Mouse (Mus musculus) lung, postnatal 0 days (tissue): ENCODE measurements around the gene Fam187a. TPM values are rescaled to one million over a fixed set of nuclear protein-coding genes. Genes with fewer than 3 reads are reported as not detected.

ENCODE experiments used
- ATAC-seq: fragments of 200-750 bp; cut with Nextera tagmentation; 2 replicates; pipeline ENCODE4 v1.8.0; 2017; ENCODE audit warnings: moderate library complexity
- DNase-seq: peaks from one replicate; pipeline ENCODE4 v3.0.0-alpha.2; 2016; ENCODE audit warnings: low spot score
- H3K27ac ChIP-seq: fragments of 300-500 bp; sonication (generic); 2 replicates; pipeline ENCODE4 v1.5.1; 2014; ENCODE audit warnings: antibody characterized with exemption, mild to moderate bottlenecking, low read length, mixed read lengths
- H3K27me3 ChIP-seq: fragments of 300-500 bp; sonication (generic); replicated peaks from 2 replicates; pipeline ENCODE4 v1.6.1; 2014; ENCODE audit warnings: low read length, mixed read lengths; ENCODE audit not compliant: insufficient read depth
- H3K36me3 ChIP-seq: fragments of 300-500 bp; sonication (generic); 2 replicates; pipeline ENCODE4 v1.6.1; 2014; ENCODE audit warnings: low read length, mixed read lengths; ENCODE audit not compliant: insufficient read depth
- H3K4me1 ChIP-seq: fragments of 300-500 bp; sonication (generic); 2 replicates; pipeline ENCODE4 v1.6.1; 2014; ENCODE audit warnings: antibody characterized with exemption, low read depth, low read length, mixed read lengths; ENCODE audit not compliant: insufficient read depth
- H3K4me2 ChIP-seq: fragments of 300-500 bp; sonication (generic); replicated peaks from 2 replicates; pipeline ENCODE4 v1.6.1; 2014; ENCODE audit warnings: low read depth, mild to moderate bottlenecking, low read length, moderate library complexity, mixed read lengths
- H3K4me3 ChIP-seq: fragments of 300-500 bp; sonication (generic); 2 replicates; pipeline ENCODE4 v1.5.1; 2014; ENCODE audit warnings: low read depth, low read length
- H3K9ac ChIP-seq: fragments of 300-500 bp; sonication (generic); replicated peaks from 2 replicates; pipeline ENCODE4 v1.6.1; 2014; ENCODE audit warnings: low read depth, mild to moderate bottlenecking
- H3K9me3 ChIP-seq: fragments of 300-500 bp; sonication (generic); 2 replicates; pipeline ENCODE4 v1.6.1; 2016; ENCODE audit warnings: low read length, mixed read lengths
- CTCF ChIP-seq: IDR thresholded peaks from 2 replicates; pipeline ENCODE4 v1.5.1; 2016; ENCODE audit warnings: antibody characterized with exemption, mild to moderate bottlenecking
- EP300 ChIP-seq: IDR thresholded peaks from 2 replicates; pipeline ENCODE4 v1.6.1; 2016; ENCODE audit warnings: antibody characterized with exemption, mild to moderate bottlenecking, control low read depth
- WGBS: fragments of 180-500 bp; shearing (Covaris S2); extraction: QIAGEN DNeasy Blood & Tissue Kit; methylation state at CpG from one replicate; pipeline ENCODE4 v1.1.7; 2014; 5-methylcytosine and 5-hydroxymethylcytosine counted together
- polyA plus RNA-seq: library from polyadenylated mRNA; unstranded; fragments of >200 nt; fragmentation: Nextera tagmentation; extraction: Ambion mirVana; gene quantifications from 2 replicates; pipeline ENCODE4 v1.2.1, GENCODE M21; 2015

Fam187a gene
- polyA plus RNA-seq, 1 experiment from 2014 or later, result not detected

- WGBS, result 59% methylated on average over 5 of the region's 5 CpGs
- ATAC-seq (no peak), DNase-seq (no peak)
- no peaks in the 10 kb centered on the region for H3K36me3 ChIP-seq
- H3K27me3 ChIP-seq, result 0 out of 2 replicates have a peak, but pooled peaks cover 13% of the 10 kb centered on the region
- TF ChIP-seq CTCF (no peak), EP300 (no peak)
- 0 out of 2 replicates have a peak, but pooled peaks cover 3% of the 10 kb centered on the region for H3K4me1 ChIP-seq
- no peak overlapping the region for H3K4me2 ChIP-seq
- no peak overlapping the region for H3K27ac ChIP-seq
- no peak overlapping the region for H3K9ac ChIP-seq
- no peaks in the 10 kb centered on the region for H3K9me3 ChIP-seq
- H3K4me3 ChIP-seq, result no peak overlapping the region
Measured at GRCm38 (mm10) chr11:102890096-102890495, 5.1 kb downstream of the Fam187a start.

- ATAC-seq (peak; percentile 92), DNase-seq (peak; percentile 93)
- TF ChIP-seq CTCF, result peak; percentile 91
- TF ChIP-seq EP300, result no peak
- Histone ChIP-seq H3K9ac (peak overlapping the region; percentile 24; the same call in 1 of the 2 replicates), H3K27me3 (0 out of 2 replicates have a peak, but pooled peaks cover 19% of the 10 kb centered on the region), H3K4me2 (peak overlapping the region; percentile 52), H3K36me3 (no peaks in the 10 kb centered on the region), H3K27ac (no peak overlapping the region), H3K9me3 (no peaks in the 10 kb centered on the region), H3K4me3 (peak overlapping the region; percentile 34), H3K4me1 (0 out of 2 replicates have a peak, but pooled peaks cover 3% of the 10 kb centered on the region)
- WGBS, result 3% methylated on average over 43 of the region's 43 CpGs
Measured at GRCm38 (mm10) chr11:102893015-102893651, 8.2 kb downstream of the Fam187a start.

GRCm38 (mm10) chr11:102894716-102895115 is 9.7 kb downstream of the Fam187a start:
- no peak overlapping the region for H3K9ac ChIP-seq
- H3K9me3 ChIP-seq, result no peaks in the 10 kb centered on the region
- no peak for TF ChIP-seq EP300
- TF ChIP-seq CTCF, result no peak
- DNase-seq, result no peak
- H3K4me2 ChIP-seq, result no peak overlapping the region
- no peaks in the 10 kb centered on the region for H3K36me3 ChIP-seq
- H3K27me3 ChIP-seq, result 0 out of 2 replicates have a peak, but pooled peaks cover 19% of the 10 kb centered on the region
- no peak overlapping the region for H3K4me3 ChIP-seq
- no peak for ATAC-seq
- H3K4me1 ChIP-seq, result 0 out of 2 replicates have a peak, but pooled peaks cover 3% of the 10 kb centered on the region
- H3K27ac ChIP-seq, result no peak overlapping the region
- 81% methylated on average over 4 of the region's 4 CpGs for WGBS

GRCm38 (mm10) chr11:102895779-102896178 is 10.8 kb downstream of the Fam187a start:
- no peak overlapping the region for H3K9ac ChIP-seq
- no peak overlapping the region for H3K27ac ChIP-seq
- no peak overlapping the region for H3K4me2 ChIP-seq
- H3K4me1 ChIP-seq, result 0 out of 2 replicates have a peak, but pooled peaks cover 3% of the 10 kb centered on the region
- H3K4me3 ChIP-seq, result no peak overlapping the region
- DNase-seq (no peak), ATAC-seq (no peak)
- WGBS, result 57% methylated on average over 9 of the region's 9 CpGs
- H3K36me3 ChIP-seq, result no peaks in the 10 kb centered on the region
- H3K27me3 ChIP-seq, result 0 out of 2 replicates have a peak, but pooled peaks cover 19% of the 10 kb centered on the region
- H3K9me3 ChIP-seq, result no peaks in the 10 kb centered on the region
- TF ChIP-seq EP300 (no peak), CTCF (no peak)

GRCm38 (mm10) chr11:102896641-102897040 is 11.7 kb downstream of the Fam187a start:
- no peaks in the 10 kb centered on the region for H3K36me3 ChIP-seq
- 0 out of 2 replicates have a peak, but pooled peaks cover 19% of the 10 kb centered on the region for H3K27me3 ChIP-seq
- H3K4me3 ChIP-seq, result no peak overlapping the region
- 0 out of 2 replicates have a peak, but pooled peaks cover 3% of the 10 kb centered on the region for H3K4me1 ChIP-seq
- no peak for DNase-seq
- WGBS, result 69% methylated on average over 20 of the region's 20 CpGs
- no peaks in the 10 kb centered on the region for H3K9me3 ChIP-seq
- no peak overlapping the region for H3K27ac ChIP-seq
- H3K9ac ChIP-seq, result no peak overlapping the region
- ATAC-seq, result no peak
- H3K4me2 ChIP-seq, result no peak overlapping the region
- no peak for TF ChIP-seq EP300
- no peak for TF ChIP-seq CTCF

- H3K4me1 ChIP-seq, result 0 out of 2 replicates have a peak, but pooled peaks cover under 1% of the 10 kb centered on the region
- TF ChIP-seq EP300 (no peak), CTCF (no peak)
- H3K4me2 ChIP-seq, result no peak overlapping the region
- H3K27me3 ChIP-seq, result 0 out of 2 replicates have a peak, but pooled peaks cover 16% of the 10 kb centered on the region
- H3K4me3 ChIP-seq, result no peak overlapping the region
- no peak for ATAC-seq
- H3K9me3 ChIP-seq, result no peaks in the 10 kb centered on the region
- WGBS, result 77% methylated on average over 9 of the region's 9 CpGs
- DNase-seq, result no peak
- H3K36me3 ChIP-seq, result no peaks in the 10 kb centered on the region
- H3K27ac ChIP-seq, result no peak overlapping the region
- H3K9ac ChIP-seq, result no peak overlapping the region
Measured at GRCm38 (mm10) chr11:102898408-102898807, 13.4 kb downstream of the Fam187a start.
